Mouse (Mus musculus) myocyte (in vitro differentiated cells): Measurements from ENCODE around the gene Lrrk1. TPM values are rescaled to one million over a fixed set of nuclear protein-coding genes. Genes with fewer than 3 reads are reported as not detected.

Experiments
- H3K27me3 ChIP-seq: one replicate; pipeline ENCODE4 v1.6.1; 2011; ENCODE audit not compliant: control insufficient read depth, insufficient read depth, insufficient read length
- H3K36me3 ChIP-seq: one replicate; pipeline ENCODE4 v1.6.1; 2011; ENCODE audit not compliant: control insufficient read depth, insufficient read depth
- H3K4me2 ChIP-seq: one replicate; pipeline ENCODE4 v1.6.1; 2011; ENCODE audit warnings: low read depth, control low read depth
- H3K4me3 ChIP-seq: one replicate; pipeline ENCODE4 v1.5.1; 2011; ENCODE audit warnings: mild to moderate bottlenecking, control low read depth, moderate library complexity
- H3K79me2 ChIP-seq: one replicate; pipeline ENCODE4 v1.6.1; 2011; ENCODE audit not compliant: control insufficient read depth, insufficient read depth
- H3ac ChIP-seq: one replicate; pipeline ENCODE4 v1.6.1; 2011; ENCODE audit not compliant: control insufficient read depth, insufficient read length
- CEBPB ChIP-seq: IDR thresholded peaks from 2 replicates; pipeline ENCODE4 v1.6.1; 2011; ENCODE audit warnings: mild to moderate bottlenecking, moderate library complexity; ENCODE audit not compliant: poor library complexity, insufficient read depth, severe bottlenecking
- E2F4 ChIP-seq: IDR thresholded peaks from one replicate; pipeline ENCODE4 v1.6.1; 2011; ENCODE audit warnings: mild to moderate bottlenecking, control low read depth, moderate library complexity; ENCODE audit not compliant: insufficient read depth
- MAX ChIP-seq: IDR thresholded peaks from one replicate; pipeline ENCODE4 v1.6.1; 2011; ENCODE audit warnings: low read depth, mild to moderate bottlenecking, control low read depth
- MYOD1 ChIP-seq, 3 experiments: IDR thresholded peaks; one replicate each; pipeline ENCODE4 v1.6.1; 2011; ENCODE audit warnings: control low read depth in 2 of 3, low read depth in 2 of 3, mild to moderate bottlenecking in 2 of 3, moderate library complexity in 1 of 3; ENCODE audit not compliant: insufficient read length in 2 of 3, control insufficient read depth in 1 of 3
- MYOG ChIP-seq, 3 experiments: IDR thresholded peaks; one replicate each; pipeline ENCODE4 v1.6.1; 2011; ENCODE audit warnings: control low read depth in 2 of 3, low read depth in 2 of 3, mild to moderate bottlenecking in 2 of 3; ENCODE audit not compliant: insufficient read length in 2 of 3, control insufficient read depth in 1 of 3, insufficient read depth in 1 of 3
- POLR2A ChIP-seq: IDR thresholded peaks from one replicate; pipeline ENCODE4 v1.6.1; 2011; ENCODE audit warnings: low read depth, mild to moderate bottlenecking, control low read depth, moderate library complexity; ENCODE audit not compliant: insufficient read length
- POLR2AphosphoS2 ChIP-seq: IDR thresholded peaks from one replicate; pipeline ENCODE4 v1.6.1; 2011; ENCODE audit warnings: low read depth, control low read depth; ENCODE audit not compliant: insufficient read length
- REST ChIP-seq: IDR thresholded peaks from one replicate; pipeline ENCODE4 v1.6.1; 2011; ENCODE audit warnings: mild to moderate bottlenecking, control low read depth, moderate library complexity; ENCODE audit not compliant: insufficient read depth, insufficient read length
- SRF ChIP-seq: IDR thresholded peaks from one replicate; pipeline ENCODE4 v1.6.1; 2011; ENCODE audit warnings: low read depth; ENCODE audit not compliant: control insufficient read depth, insufficient read length
- TCF12 ChIP-seq: IDR thresholded peaks from one replicate; pipeline ENCODE4 v1.6.1; 2011; ENCODE audit warnings: mild to moderate bottlenecking, control low read depth; ENCODE audit not compliant: poor library complexity, insufficient read depth, severe bottlenecking
- TCF3 ChIP-seq: IDR thresholded peaks from one replicate; pipeline ENCODE4 v1.6.1; 2011; ENCODE audit warnings: low read depth, control low read depth; ENCODE audit not compliant: insufficient read length
- USF1 ChIP-seq: IDR thresholded peaks from one replicate; pipeline ENCODE4 v1.6.1; 2011; ENCODE audit warnings: low read depth, mild to moderate bottlenecking, control low read depth, moderate library complexity
- polyA plus RNA-seq: library from polyadenylated mRNA; unstranded; fragments of >200 nt; fragmentation: generic; extraction: Trizol; gene quantifications from one replicate; pipeline ENCODE4 v1.2.1, GENCODE M21; 2012; ENCODE audit warnings: missing spikeins

Lrrk1 gene
- polyA plus RNA-seq, 1 experiment: 24.8 TPM

DNA sequence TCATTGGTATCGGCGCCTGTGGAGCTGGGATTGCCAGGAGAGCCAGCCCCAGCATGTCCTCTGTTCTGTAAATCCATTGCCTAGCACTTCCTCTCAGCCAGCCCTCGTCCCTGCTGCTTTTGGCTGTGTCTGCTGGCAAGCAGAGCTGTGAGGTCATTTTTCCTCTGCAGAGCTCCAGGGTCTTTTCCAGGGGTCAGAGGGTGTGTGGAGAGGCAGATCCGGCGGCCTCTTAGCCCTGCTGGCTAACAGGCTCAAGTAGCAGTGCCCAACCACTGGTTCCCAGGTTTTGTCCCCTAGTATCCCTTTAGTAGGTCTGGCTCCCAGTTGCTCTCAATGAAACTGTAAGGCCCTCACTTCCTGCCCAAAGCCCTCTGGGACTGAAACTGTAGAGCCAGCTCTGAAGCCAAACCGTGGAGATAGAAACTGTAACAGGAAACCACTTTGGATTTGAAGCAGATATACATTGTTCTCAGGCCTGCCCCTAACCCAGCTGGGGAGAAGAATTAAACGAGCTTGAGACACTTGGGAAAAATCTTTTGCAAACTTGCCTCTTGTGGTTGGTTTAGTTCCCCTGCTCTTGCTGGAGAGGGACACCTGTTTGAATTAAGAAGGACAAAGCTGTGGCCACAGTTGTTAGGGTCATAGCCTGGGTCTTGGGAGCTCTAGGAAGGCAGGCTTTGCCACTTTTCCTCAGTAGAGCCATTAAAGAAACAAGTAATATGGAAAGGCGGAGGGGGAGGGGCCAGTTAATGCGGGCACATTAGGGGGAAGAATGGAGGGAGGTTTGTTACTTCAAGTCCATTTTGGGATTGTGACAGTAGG lies 169.7 kb downstream of the Lrrk1 start:
- TF ChIP-seq MYOD1 (IDR thresholded peaks at IDR 0.05; ENCODE audit: control insufficient read depth in 1 of 3, insufficient read length in 2 of 3, low read depth in 2 of 3) (peak in 2 of 3 experiments; percentile 56 to 76), SRF (no peak), TCF12 (peak; percentile 17), MYOG (IDR thresholded peaks at IDR 0.05; ENCODE audit: control insufficient read depth in 1 of 3, insufficient read depth in 1 of 3, insufficient read length in 2 of 3, low read depth in 2 of 3) (peak in 1 of 3 experiments; percentile 40)
- no peak overlapping the region for H3K4me3 ChIP-seq
- no peaks in the 10 kb centered on the region for H3K79me2 ChIP-seq
- H3K4me2 ChIP-seq: peak overlapping the region; percentile 68
- H3ac ChIP-seq: no peak overlapping the region
- no peaks in the 10 kb centered on the region for H3K36me3 ChIP-seq
- no peaks in the 10 kb centered on the region for H3K27me3 ChIP-seq

DNA sequence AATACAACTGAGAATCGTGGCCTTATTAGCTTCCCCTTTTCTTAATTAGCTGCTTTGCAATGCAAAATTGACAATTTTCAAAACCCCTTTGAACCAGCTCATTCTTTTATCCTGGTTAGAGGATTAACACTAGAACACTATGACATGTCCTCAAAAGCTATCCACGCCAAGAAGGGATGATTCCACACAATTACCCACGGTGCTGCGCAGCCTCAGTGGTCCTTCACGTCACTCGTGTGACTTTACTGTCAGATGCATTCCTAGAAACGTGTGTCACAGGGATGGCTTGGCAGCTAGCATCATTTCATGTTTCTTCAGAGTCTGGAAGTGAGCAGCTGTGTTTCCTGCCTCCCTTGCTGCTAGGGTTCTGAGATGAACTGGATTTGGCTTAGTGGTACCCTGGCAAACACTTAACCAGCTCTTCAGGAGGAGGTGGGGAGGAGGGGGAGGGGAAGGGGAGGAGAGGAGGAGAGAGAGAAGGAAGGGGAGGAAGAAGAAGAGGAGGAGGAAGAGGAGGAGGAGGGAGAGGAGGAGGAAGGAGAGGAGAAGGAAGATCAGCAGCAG lies 170.5 kb downstream of the Lrrk1 start:
- TF ChIP-seq MYOG (IDR thresholded peaks at IDR 0.05; ENCODE audit: control insufficient read depth in 1 of 3, insufficient read depth in 1 of 3, insufficient read length in 2 of 3, low read depth in 2 of 3) (no peak), MYOD1 (IDR thresholded peaks at IDR 0.05; ENCODE audit: control insufficient read depth in 1 of 3, insufficient read length in 2 of 3, low read depth in 2 of 3) (peak in 1 of 3 experiments; percentile 20)
- Histone ChIP-seq H3K4me3 (no peak overlapping the region), H3K4me2 (peak overlapping the region; percentile 68)

DNA sequence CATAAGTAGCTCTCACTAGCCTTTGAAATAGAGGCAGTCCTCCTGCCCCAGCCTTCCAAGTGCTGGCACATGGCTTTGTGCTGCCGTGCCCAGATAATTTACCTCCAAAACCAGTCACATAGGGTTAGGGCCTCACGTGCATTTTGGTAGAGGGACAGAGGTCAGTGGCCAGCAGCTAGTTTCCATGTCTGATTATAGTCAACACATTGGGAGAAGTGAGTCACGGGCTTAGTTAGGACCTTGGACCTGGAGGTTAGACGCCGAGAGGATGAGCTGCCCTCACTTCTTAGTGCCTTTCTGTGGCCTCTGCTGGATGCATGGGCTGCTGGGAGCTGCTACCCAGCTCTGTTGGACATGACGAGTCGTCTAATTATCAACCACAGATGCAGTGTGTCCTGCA lies 171.1 kb downstream of the Lrrk1 start:
- Histone ChIP-seq H3K36me3 (no peaks in the 10 kb centered on the region), H3ac (no peak overlapping the region), H3K4me2 (no peak overlapping the region)

More for the DNA sequence above, 170.5 kb downstream of the Lrrk1 start:
- Histone ChIP-seq H3K27me3 (no peaks in the 10 kb centered on the region), H3K79me2 (no peaks in the 10 kb centered on the region), H3ac (no peak overlapping the region), H3K36me3 (no peaks in the 10 kb centered on the region)

DNA sequence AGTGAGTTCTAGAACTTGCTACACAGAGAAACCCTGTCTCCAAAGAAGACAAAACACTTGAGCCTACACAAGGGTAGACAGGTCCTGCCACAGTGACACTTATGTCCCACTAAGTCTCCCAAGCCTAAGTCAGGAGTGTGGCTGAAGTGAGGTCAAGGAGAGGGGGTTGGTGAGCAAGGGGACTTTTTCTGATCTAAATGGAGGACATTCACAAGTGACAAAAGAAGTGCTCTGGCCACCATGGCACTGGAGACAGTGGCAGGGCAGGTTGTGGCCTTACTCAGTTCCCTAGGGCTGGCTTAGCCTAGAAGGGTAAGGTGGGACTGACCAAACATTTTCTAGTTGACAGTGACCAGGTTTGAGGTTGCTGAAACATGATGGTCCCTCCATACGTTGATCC lies 172.2 kb downstream of the Lrrk1 start:
- H3K79me2 ChIP-seq: no peaks in the 10 kb centered on the region
- TF ChIP-seq USF1: no peak
- TF ChIP-seq POLR2A: no peak
- no peak for TF ChIP-seq CEBPB
- TF ChIP-seq E2F4: no peak
- TF ChIP-seq SRF: no peak
- no peak for TF ChIP-seq POLR2AphosphoS2
- TF ChIP-seq MAX: no peak
- TF ChIP-seq TCF12: no peak
- TF ChIP-seq TCF3: no peak
- no peak for TF ChIP-seq REST
- no peak for TF ChIP-seq MYOG (IDR thresholded peaks at IDR 0.05; ENCODE audit: control insufficient read depth in 1 of 3, insufficient read depth in 1 of 3, insufficient read length in 2 of 3, low read depth in 2 of 3)

More for the DNA sequence above, 171.1 kb downstream of the Lrrk1 start:
- TF ChIP-seq MAX (no peak), TCF12 (no peak)
- Histone ChIP-seq H3K27me3 (no peaks in the 10 kb centered on the region), H3K4me3 (no peak overlapping the region), H3K79me2 (no peaks in the 10 kb centered on the region)

DNA sequence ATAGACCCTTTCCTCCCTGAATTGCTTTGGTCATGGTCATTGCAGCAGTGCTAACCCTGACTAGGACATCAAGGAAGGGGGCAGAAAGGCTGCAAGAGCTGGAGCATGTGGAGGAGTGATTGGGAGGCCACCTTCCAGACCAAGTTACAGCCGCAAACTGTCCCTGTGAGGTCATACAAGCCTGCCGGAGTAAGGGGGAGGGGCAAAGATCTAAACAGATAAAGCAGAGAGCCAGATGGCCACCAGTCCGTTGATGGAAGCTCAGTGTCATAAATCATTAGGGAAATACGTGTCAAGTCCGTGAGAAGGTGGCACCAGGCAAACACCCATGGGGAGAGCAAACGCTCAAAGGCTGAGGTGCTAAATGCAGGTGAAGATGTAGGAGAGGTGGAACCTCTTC lies 173.7 kb downstream of the Lrrk1 start:
- Histone ChIP-seq H3ac (no peak overlapping the region), H3K79me2 (no peaks in the 10 kb centered on the region), H3K27me3 (no peaks in the 10 kb centered on the region), H3K36me3 (no peaks in the 10 kb centered on the region), H3K4me3 (no peak overlapping the region), H3K4me2 (no peak overlapping the region)
- TF ChIP-seq POLR2A (no peak), MYOG (IDR thresholded peaks at IDR 0.05; ENCODE audit: control insufficient read depth in 1 of 3, insufficient read depth in 1 of 3, insufficient read length in 2 of 3, low read depth in 2 of 3) (no peak), MAX (no peak), CEBPB (no peak), TCF12 (no peak)

More for the DNA sequence above, 172.2 kb downstream of the Lrrk1 start:
- Histone ChIP-seq H3K27me3 (no peaks in the 10 kb centered on the region), H3K4me2 (no peak overlapping the region), H3K36me3 (no peaks in the 10 kb centered on the region), H3K4me3 (no peak overlapping the region), H3ac (no peak overlapping the region)
